Mouse (Mus musculus) gonadal fat pad, adult 2 months (tissue): ENCODE data around the gene Grin2c. TPM values are rescaled to one million over a fixed set of nuclear protein-coding genes. Genes with fewer than 3 reads are reported as not detected.

Experiments used
- DNase-seq: peaks from one replicate; pipeline ENCODE4 v3.0.0-alpha.2; 2012; ENCODE audit warnings: low read depth
- polyA plus RNA-seq: library from polyadenylated mRNA; depleted of rRNA; stranded (reverse); fragments of >200 nt; gene quantifications from 2 replicates; pipeline ENCODE4 v1.2.3, GENCODE M21; 2012; rRNA removed

Grin2c gene
- polyA plus RNA-seq, 1 experiment = not detected

DNA sequence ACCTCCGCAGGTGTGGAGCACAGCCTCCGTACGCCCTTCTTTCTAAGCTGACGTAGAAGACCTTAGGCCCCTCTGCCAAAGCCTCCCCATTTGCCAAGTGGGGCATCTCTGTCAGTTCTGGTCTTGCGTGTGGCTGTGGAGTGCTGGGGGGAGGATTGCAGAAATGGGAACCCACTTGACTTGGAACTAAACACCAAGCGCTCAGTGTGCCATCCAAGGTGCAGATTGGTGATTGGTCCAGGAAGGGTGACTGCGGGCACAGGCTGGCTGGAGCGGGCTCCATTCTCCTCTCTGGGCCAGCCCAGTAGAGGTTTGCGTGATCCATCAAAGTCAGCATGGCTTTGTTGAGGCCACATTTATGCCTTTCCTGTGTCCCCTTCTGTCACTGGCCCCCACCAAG is 64.3 kb downstream of the Grin2c start:
- no peak for DNase-seq

- no peak for DNase-seq
Measured at GRCm38 (mm10) chr11:115202316-115202715, 64.7 kb downstream of the Grin2c start.

DNA sequence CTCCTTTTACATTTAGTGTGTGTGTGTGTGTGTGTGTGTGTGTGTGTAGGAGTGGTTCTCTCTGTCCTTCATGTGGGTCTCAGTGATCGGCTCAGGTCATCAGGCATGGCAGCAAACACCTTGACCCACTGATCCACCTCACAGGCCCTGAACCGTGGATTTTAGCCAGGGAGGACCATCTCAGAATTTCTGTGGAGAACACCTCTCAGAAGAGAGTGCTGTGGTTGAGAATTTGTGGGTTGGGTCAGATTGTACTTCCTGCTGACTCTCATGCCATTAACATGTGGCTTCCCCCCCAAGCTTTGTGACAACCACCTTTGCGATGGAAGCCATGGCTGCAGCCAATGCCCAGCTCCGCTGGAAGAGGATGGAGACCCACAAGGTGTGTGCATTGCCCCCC is 66.5 kb downstream of the Grin2c start:
- no peak for DNase-seq

Other genes with a start within 250 kb of the Grin2c start
- 1.3 and 1.5 TPM in 2 replicates for gene Cd300ld4, start 240.2 kb downstream of the Grin2c start, polyA plus RNA-seq
- 6.8 and 6.9 TPM in 2 replicates for gene Cd300ld5, start 229.5 kb downstream of the Grin2c start, polyA plus RNA-seq
- gene Cd300ld3, start 218.8 kb downstream of the Grin2c start, polyA plus RNA-seq = 16.4 and 37.6 TPM in 2 replicates
- 0.19 and 0.24 TPM in 2 replicates for gene Cd300e, start 205.1 kb downstream of the Grin2c start, polyA plus RNA-seq
- 0.60 and 0.72 TPM in 2 replicates for gene Rab37, start 175.8 kb downstream of the Grin2c start, polyA plus RNA-seq
- gene Cd300lf, start 133.3 kb downstream of the Grin2c start, polyA plus RNA-seq = 0.62 and 0.66 TPM in 2 replicates
- 63.7 and 90.9 TPM in 2 replicates for gene Slc9a3r1, start 103.9 kb downstream of the Grin2c start, polyA plus RNA-seq
- gene Tmem104, start 79.8 kb downstream of the Grin2c start, polyA plus RNA-seq = 14.6 and 16.8 TPM in 2 replicates
- 36.3 and 42.6 TPM in 2 replicates for gene Nat9, start 79.4 kb downstream of the Grin2c start, polyA plus RNA-seq
- gene Fdxr, start 9.8 kb upstream of the Grin2c start, polyA plus RNA-seq = 7.8 and 9.5 TPM in 2 replicates
- 3.8 and 4.8 TPM in 2 replicates for gene Fads6, start 30.4 kb upstream of the Grin2c start, polyA plus RNA-seq
- 0.27 TPM in 1 of 2 replicates, not detected in the other for gene Otop2, start 39.9 kb upstream of the Grin2c start, polyA plus RNA-seq
- not detected in 2 replicates for gene Ush1g, start 54.8 kb upstream of the Grin2c start, polyA plus RNA-seq
- gene Otop3, start 67.5 kb upstream of the Grin2c start, polyA plus RNA-seq = not detected in 2 replicates
- gene Hid1, start 100.5 kb upstream of the Grin2c start, polyA plus RNA-seq = 6.6 and 7.8 TPM in 2 replicates
- 7.2 and 8.2 TPM in 2 replicates for gene Cdr2l, start 114.7 kb upstream of the Grin2c start, polyA plus RNA-seq
- gene Mrpl58, start 136.5 kb upstream of the Grin2c start, polyA plus RNA-seq = 75.6 and 94.7 TPM in 2 replicates
- gene Atp5h, start 152.7 kb upstream of the Grin2c start, polyA plus RNA-seq = 159 and 175 TPM in 2 replicates
- 29.1 and 31.3 TPM in 2 replicates for gene Kctd2, start 152.9 kb upstream of the Grin2c start, polyA plus RNA-seq
- 0.57 and 1.1 TPM in 2 replicates for gene Trim80, start 173.3 kb upstream of the Grin2c start, polyA plus RNA-seq
- 0.34 and 0.44 TPM in 2 replicates for gene Slc16a5, start 195.2 kb upstream of the Grin2c start, polyA plus RNA-seq
- 6.7 and 8.9 TPM in 2 replicates for gene Armc7, start 208.4 kb upstream of the Grin2c start, polyA plus RNA-seq
- gene Nt5c, start 224.6 kb upstream of the Grin2c start, polyA plus RNA-seq = 47.8 and 48.5 TPM in 2 replicates
- gene Jpt1, start 247.1 kb upstream of the Grin2c start, polyA plus RNA-seq = 91.5 and 128 TPM in 2 replicates